Mouse (Mus musculus): ENCODE data around the gene Triobp. TPM values are rescaled to one million over a fixed set of nuclear protein-coding genes. Genes with fewer than 3 reads are reported as not detected.

Triobp gene
- polyA plus RNA-seq, 1 experiment from 2014 or later: 54.8 TPM

DNA sequence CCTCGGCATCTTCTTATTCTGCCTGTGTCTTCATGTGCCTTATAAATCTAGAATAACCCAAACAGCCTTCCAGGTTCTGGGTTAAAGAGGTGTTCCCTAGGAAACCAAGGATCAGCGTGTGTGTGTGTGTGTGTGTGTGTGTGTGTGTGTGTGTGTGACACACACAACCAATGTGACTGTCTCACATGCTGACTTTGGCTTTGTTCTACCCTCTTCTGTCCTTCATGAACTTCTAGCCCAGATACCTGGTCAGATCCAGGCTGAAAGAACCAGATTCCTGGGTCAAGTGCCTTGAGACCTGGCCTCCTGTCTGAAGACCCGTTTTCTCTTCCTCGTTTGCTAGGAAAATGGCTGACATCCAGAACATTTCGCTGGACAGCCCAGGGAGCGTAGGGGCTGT is 94.1 kb downstream of the Triobp start, which contains the start of gene Galr3:
Galr3 (plus strand) TSS at position 301 of the 400 bp plus-strand sequence.
- no peaks in the 10 kb centered on the region for H3K9me3 ChIP-seq
- ATAC-seq (ENCODE audit: insufficient number of reproducible peaks, low FRiP score, low TSS enrichment, low read depth): no peak
- peaks cover 44% of the 10 kb centered on the region for H3K27me3 ChIP-seq
- peak within 1 kb of the TSS; percentile 46 for H3K9ac ChIP-seq
- H3K4me3 ChIP-seq: peak within 1 kb of the TSS; percentile 53
- H3K4me2 ChIP-seq: peak within 1 kb of the TSS; percentile 94
- H3K36me3 ChIP-seq: peaks cover 10% of the 10 kb centered on the region; the same call in 1 of the 2 replicates
- 74% methylated on average over 6 of the region's 6 CpGs for WGBS
- peaks cover 49% of the 10 kb centered on the region for H3K4me1 ChIP-seq
- no peak within 1 kb of the TSS for H3K27ac ChIP-seq

DNA sequence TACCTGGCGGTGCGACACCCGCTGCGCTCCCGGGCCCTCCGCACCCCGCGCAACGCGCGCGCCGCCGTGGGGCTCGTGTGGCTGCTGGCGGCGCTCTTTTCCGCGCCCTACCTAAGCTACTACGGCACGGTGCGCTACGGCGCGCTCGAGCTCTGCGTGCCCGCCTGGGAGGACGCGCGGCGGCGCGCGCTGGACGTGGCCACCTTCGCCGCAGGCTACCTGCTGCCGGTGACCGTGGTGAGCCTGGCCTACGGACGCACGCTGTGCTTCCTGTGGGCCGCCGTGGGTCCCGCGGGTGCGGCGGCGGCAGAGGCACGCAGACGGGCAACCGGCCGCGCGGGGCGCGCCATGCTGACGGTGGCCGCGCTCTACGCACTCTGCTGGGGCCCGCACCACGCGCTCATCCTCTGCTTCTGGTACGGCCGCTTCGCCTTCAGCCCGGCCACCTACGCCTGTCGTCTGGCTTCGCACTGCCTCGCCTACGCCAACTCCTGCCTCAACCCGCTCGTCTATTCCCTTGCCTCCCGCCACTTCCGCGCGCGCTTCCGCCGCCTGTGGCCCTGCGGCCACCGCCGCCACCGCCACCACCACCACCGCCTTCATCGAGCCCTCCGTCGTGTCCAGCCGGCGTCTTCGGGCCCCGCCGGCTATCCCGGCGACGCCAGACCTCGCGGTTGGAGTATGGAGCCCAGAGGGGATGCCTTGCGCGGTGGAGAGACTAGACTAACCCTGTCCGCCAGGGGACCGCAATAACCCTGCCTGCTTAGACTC is 95.4 kb downstream of the Triobp start:
- ATAC-seq (ENCODE audit: insufficient number of reproducible peaks, low FRiP score, low TSS enrichment, low read depth): no peak
- Histone ChIP-seq H3K9ac (peak overlapping the region; percentile 46), H3K4me2 (peak overlapping the region; percentile 94), H3K27me3 (peaks cover 44% of the 10 kb centered on the region), H3K36me3 (no peaks in the 10 kb centered on the region), H3K4me3 (peak overlapping the region; percentile 53), H3K4me1 (peaks cover 43% of the 10 kb centered on the region), H3K27ac (no peak overlapping the region), H3K9me3 (no peaks in the 10 kb centered on the region)
- under 1% methylated on average over 104 of the region's 105 CpGs for WGBS

DNA sequence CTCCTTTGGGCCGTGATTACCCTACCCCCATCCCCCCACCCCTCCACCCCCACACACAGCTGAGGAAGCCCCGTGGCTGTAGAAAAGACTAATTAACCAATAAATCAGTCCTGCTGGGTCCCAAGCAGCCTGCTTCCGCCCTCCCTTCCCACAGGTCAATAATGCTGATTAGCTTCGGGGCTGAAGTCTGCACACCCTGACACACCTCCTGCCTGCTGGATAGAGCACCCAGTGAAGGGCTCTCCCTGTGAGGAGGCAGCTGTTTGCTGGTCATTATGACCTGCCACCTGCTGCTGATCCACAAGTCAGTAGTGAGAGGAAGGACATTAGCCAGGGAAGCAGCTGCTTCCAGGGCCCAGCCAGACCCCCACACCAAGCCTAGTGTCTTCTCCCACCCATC is 97.3 kb downstream of the Triobp start:
- ATAC-seq (ENCODE audit: insufficient number of reproducible peaks, low FRiP score, low TSS enrichment, low read depth): no peak
- no peaks in the 10 kb centered on the region for H3K9me3 ChIP-seq
- H3K36me3 ChIP-seq: no peaks in the 10 kb centered on the region
- 16% methylated on average over 4 of the region's 4 CpGs for WGBS
- H3K27ac ChIP-seq: no peak overlapping the region
- peaks cover 44% of the 10 kb centered on the region for H3K27me3 ChIP-seq
- peaks cover 27% of the 10 kb centered on the region for H3K4me1 ChIP-seq
- H3K4me3 ChIP-seq: no peak overlapping the region
- no peak overlapping the region for H3K4me2 ChIP-seq
- H3K9ac ChIP-seq: no peak overlapping the region

DNA sequence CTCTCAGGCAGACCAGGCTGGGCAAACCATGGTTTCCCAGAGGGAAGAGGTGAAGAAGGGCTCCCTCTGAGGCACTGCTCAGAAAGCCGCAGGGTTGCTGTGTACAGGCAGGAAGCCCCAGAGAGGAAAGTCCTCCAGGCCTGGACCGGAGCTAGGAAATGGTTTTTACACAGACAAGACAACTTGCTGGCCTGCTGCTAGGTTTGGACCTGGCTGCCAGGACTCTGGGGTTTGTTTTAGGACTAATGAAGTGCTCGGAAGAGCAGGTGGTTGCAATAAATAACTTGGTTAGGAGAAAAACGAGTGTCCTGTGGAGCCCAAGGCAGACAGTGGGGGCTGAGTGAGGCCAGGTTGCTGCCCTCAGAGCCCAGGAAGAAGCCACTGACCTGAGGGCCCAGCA is 100.7 kb downstream of the Triobp start:
- Histone ChIP-seq H3K36me3 (peaks cover 10% of the 10 kb centered on the region), H3K4me2 (no peak overlapping the region), H3K9ac (no peak overlapping the region), H3K4me3 (no peak overlapping the region), H3K27me3 (peaks cover 14% of the 10 kb centered on the region), H3K9me3 (no peaks in the 10 kb centered on the region), H3K27ac (no peak overlapping the region), H3K4me1 (peaks cover 8% of the 10 kb centered on the region)
- WGBS: 34% methylated on average over 4 of the region's 4 CpGs
- ATAC-seq (ENCODE audit: insufficient number of reproducible peaks, low FRiP score, low TSS enrichment, low read depth): no peak

DNA sequence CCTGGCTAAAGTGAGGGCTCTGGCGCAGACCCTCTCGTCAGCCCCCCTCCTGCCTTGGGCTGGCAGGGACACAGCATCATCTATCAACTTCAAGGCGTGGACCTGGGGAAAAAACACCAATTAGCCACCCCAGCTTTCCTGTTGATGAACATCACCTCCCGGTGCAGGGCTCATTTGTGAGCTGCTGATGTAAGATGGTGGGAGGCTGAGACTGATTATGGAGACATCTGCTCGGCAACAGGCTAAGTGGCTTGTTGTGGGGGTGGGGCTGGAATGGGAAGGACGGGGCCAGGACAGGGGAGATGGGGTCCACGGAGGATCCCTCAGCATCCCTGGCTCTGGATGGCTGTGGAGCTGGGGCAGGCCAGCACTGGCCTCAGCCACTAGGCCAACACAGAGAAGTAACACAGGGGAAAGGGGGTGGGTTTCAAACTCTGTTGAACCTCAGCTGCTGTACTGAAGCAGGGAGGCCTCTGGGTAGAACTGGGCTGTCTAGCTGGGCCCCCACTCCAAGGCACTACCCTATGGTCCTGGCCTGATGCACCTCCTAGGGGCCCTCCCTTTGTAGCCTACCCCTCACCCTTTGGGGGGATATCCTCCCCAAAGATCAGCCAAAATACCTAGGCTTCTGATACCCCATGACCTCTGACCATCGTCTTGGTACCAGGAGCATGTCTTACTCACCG is 102.8 kb downstream of the Triobp start:
- 42% methylated on average over 9 of the region's 9 CpGs for WGBS
- no peaks in the 10 kb centered on the region for H3K9me3 ChIP-seq
- no peak overlapping the region for H3K27ac ChIP-seq
- H3K9ac ChIP-seq: 0 out of 2 replicates have a peak overlapping the region, but pooled peaks have one; percentile 14
- H3K27me3 ChIP-seq: no peaks in the 10 kb centered on the region
- 0 out of 2 replicates have a peak, but pooled peaks cover 6% of the 10 kb centered on the region for H3K4me1 ChIP-seq
- H3K4me2 ChIP-seq: no peak overlapping the region
- H3K4me3 ChIP-seq: no peak overlapping the region
- peaks cover 31% of the 10 kb centered on the region for H3K36me3 ChIP-seq
- ATAC-seq (ENCODE audit: insufficient number of reproducible peaks, low FRiP score, low TSS enrichment, low read depth): no peak

DNA sequence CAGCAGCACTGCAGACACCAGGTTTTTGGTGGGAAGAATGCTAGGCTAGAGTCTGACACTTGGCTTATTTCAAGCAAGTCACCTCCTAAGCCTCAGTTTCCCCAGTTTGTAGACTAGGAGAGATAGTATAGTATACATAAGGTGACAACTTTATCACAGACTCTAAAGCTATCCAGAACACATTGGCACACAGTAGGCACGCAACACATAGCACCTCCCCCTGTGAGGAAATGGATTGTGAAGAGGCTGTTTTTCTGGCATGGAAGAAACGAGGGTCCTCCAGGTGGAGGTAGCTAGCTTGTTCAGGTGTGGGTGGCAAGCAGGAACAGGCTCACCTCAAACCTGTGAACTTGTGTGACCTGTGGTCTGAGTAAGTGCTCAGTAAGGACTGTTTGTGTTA is 103.4 kb downstream of the Triobp start:
- H3K27me3 ChIP-seq: no peaks in the 10 kb centered on the region
- 0 out of 2 replicates have a peak, but pooled peaks cover 6% of the 10 kb centered on the region for H3K4me1 ChIP-seq
- H3K27ac ChIP-seq: no peak overlapping the region
- no peaks in the 10 kb centered on the region for H3K9me3 ChIP-seq
- no peak for ATAC-seq (ENCODE audit: insufficient number of reproducible peaks, low FRiP score, low TSS enrichment, low read depth)
- H3K36me3 ChIP-seq: peaks cover 37% of the 10 kb centered on the region
- no peak overlapping the region for H3K9ac ChIP-seq
- H3K4me3 ChIP-seq: no peak overlapping the region
- H3K4me2 ChIP-seq: no peak overlapping the region
- 67% methylated on average over 2 of the region's 2 CpGs for WGBS

DNA sequence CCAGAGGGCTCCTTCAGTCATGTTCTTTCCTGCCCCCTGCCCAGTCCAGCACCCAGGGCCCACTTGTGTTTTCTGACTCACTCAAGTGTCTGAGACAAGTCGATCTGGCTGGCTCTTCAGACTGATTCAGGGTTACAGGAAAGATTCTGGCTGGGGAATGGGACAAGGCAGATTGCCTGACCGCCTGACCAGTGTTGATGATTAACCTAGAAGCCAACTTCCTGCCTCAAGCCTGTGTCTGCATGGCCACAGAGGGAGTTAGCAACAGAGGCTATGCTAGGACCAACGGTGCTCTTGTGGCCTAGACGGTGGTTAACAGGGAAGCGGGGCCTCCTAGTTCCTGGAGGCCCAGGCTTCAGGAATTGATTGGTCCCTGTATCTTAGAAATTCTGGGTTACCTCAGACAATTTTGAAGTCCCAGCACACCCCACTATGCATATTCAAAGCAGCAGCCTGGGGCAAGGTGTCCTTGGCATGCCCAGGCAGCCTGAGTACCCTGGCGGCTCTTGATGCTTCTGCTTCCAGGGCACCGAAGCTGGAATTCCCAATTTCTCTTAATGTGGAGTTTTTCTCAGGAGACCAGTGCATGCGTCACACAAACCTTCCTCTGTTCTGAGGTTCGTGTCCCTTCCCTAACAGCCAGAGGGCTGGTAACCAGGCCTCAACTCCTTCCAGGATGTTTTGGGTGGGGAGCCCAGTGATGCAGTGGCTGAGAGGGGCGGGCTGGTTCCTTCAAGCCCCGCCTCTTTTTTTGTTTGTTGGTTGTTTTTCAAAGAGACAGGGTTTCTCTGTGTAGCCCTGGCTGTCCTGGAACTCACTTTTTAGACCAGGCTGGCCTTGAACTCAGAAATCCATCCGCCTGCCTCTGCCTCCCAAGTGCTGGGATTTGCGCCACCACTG is 104.2 kb downstream of the Triobp start:
- Histone ChIP-seq H3K4me1 (0 out of 2 replicates have a peak, but pooled peaks cover 6% of the 10 kb centered on the region), H3K27ac (0 out of 2 replicates have a peak overlapping the region, but pooled peaks have one; percentile 1), H3K27me3 (no peaks in the 10 kb centered on the region), H3K4me3 (no peak overlapping the region), H3K4me2 (no peak overlapping the region), H3K36me3 (peaks cover 45% of the 10 kb centered on the region), H3K9ac (no peak overlapping the region), H3K9me3 (no peaks in the 10 kb centered on the region)
- no peak for ATAC-seq (ENCODE audit: insufficient number of reproducible peaks, low FRiP score, low TSS enrichment, low read depth)
- 62% methylated on average over 13 of the region's 13 CpGs for WGBS

DNA sequence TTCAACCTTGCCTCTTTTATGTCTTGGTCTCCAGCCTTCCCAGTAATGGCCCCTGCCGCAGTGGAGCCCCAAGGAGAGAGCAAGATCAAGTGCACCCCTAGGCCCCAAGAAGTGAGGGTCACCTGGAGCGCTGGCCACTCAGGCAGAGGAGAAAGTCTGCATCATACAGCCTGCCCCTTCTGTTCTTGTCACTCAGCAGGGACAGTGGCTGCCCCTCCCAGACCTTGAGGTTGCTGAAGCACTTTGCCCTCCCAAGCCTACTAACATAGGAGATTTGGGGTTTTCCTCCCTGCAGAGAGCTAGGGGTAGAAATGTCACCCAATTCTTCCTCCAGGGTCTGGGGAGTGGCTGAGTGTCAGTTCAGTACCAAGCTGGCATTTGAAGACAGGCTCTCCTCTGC is 104.8 kb downstream of the Triobp start:
- Histone ChIP-seq H3K27me3 (no peaks in the 10 kb centered on the region), H3K9me3 (no peaks in the 10 kb centered on the region), H3K9ac (no peak overlapping the region), H3K4me3 (no peak overlapping the region), H3K4me1 (0 out of 2 replicates have a peak, but pooled peaks cover 6% of the 10 kb centered on the region), H3K4me2 (no peak overlapping the region), H3K27ac (no peak overlapping the region), H3K36me3 (peaks cover 51% of the 10 kb centered on the region)
- WGBS: 72% methylated on average over 2 of the region's 2 CpGs
- no peak for ATAC-seq (ENCODE audit: insufficient number of reproducible peaks, low FRiP score, low TSS enrichment, low read depth)

Small RNA genes within 50 kb of the gene (microRNA-seq; reads per million reads assigned to microRNA genes)
- gene Mir6956: not detected

Other genes starting within 250 kb of the Triobp start
- gene Elfn2, start 229.0 kb upstream of the Triobp start, polyA plus RNA-seq (2015; fragmentation: Nextera tagmentation; extraction: Ambion mirVana): 0.05 and 0.22 TPM in 2 replicates
- 15.1 and 16.3 TPM in 2 replicates for gene Mfng, start 174.2 kb upstream of the Triobp start, polyA plus RNA-seq (2015; fragmentation: Nextera tagmentation; extraction: Ambion mirVana)
- 3.4 and 3.8 TPM in 2 replicates for gene Card10, start 144.7 kb upstream of the Triobp start, polyA plus RNA-seq (2015; fragmentation: Nextera tagmentation; extraction: Ambion mirVana)
- 26.5 and 30.0 TPM in 2 replicates for gene Cdc42ep1, start 105.1 kb upstream of the Triobp start, polyA plus RNA-seq (2015; fragmentation: Nextera tagmentation; extraction: Ambion mirVana)
- gene Lgals2, start 92.2 kb upstream of the Triobp start, polyA plus RNA-seq (2015; fragmentation: Nextera tagmentation; extraction: Ambion mirVana): 0.65 and 0.73 TPM in 2 replicates
- gene Gga1, start 70.5 kb upstream of the Triobp start, polyA plus RNA-seq (2015; fragmentation: Nextera tagmentation; extraction: Ambion mirVana): 53.2 and 54.4 TPM in 2 replicates
- 0.50 and 0.65 TPM in 2 replicates for gene Gm49510, start 48.1 kb upstream of the Triobp start, polyA plus RNA-seq (2015; fragmentation: Nextera tagmentation; extraction: Ambion mirVana)
- 55.2 and 61.1 TPM in 2 replicates for gene Sh3bp1, start 48.0 kb upstream of the Triobp start, polyA plus RNA-seq (2015; fragmentation: Nextera tagmentation; extraction: Ambion mirVana)
- gene Pdxp, start 33.8 kb upstream of the Triobp start, polyA plus RNA-seq (2015; fragmentation: Nextera tagmentation; extraction: Ambion mirVana): 13.0 and 15.0 TPM in 2 replicates
- gene Lgals1, start 21.0 kb upstream of the Triobp start, polyA plus RNA-seq (2015; fragmentation: Nextera tagmentation; extraction: Ambion mirVana): 2,795 and 2,816 TPM in 2 replicates
- gene Nol12, start 12.8 kb upstream of the Triobp start, polyA plus RNA-seq (2015; fragmentation: Nextera tagmentation; extraction: Ambion mirVana): 53.2 and 55.2 TPM in 2 replicates
- gene H1f0, start 80.7 kb downstream of the Triobp start, polyA plus RNA-seq (2015; fragmentation: Nextera tagmentation; extraction: Ambion mirVana): 487 and 628 TPM in 2 replicates
- 0.13 TPM in 1 of 2 replicates, not detected in the other for gene Galr3, start 94.2 kb downstream of the Triobp start, polyA plus RNA-seq (2015; fragmentation: Nextera tagmentation; extraction: Ambion mirVana)
- gene Ankrd54, start 115.2 kb downstream of the Triobp start, polyA plus RNA-seq (2015; fragmentation: Nextera tagmentation; extraction: Ambion mirVana): 43.9 and 46.6 TPM in 2 replicates
- gene Eif3l, start 127.5 kb downstream of the Triobp start, polyA plus RNA-seq (2015; fragmentation: Nextera tagmentation; extraction: Ambion mirVana): 203 and 206 TPM in 2 replicates
- gene Micall1, start 161.2 kb downstream of the Triobp start, polyA plus RNA-seq (2015; fragmentation: Nextera tagmentation; extraction: Ambion mirVana): 15.1 and 16.3 TPM in 2 replicates
- gene Polr2f, start 193.3 kb downstream of the Triobp start, polyA plus RNA-seq (2015; fragmentation: Nextera tagmentation; extraction: Ambion mirVana): 295 and 310 TPM in 2 replicates
- gene 1700088E04Rik, start 193.5 kb downstream of the Triobp start, polyA plus RNA-seq (2015; fragmentation: Nextera tagmentation; extraction: Ambion mirVana): 6.3 and 8.5 TPM in 2 replicates
- 4.2 and 5.2 TPM in 2 replicates for gene Sox10, start 217.5 kb downstream of the Triobp start, polyA plus RNA-seq (2015; fragmentation: Nextera tagmentation; extraction: Ambion mirVana)